Mouse (Mus musculus): ENCODE data around the gene H2afj. TPM values are rescaled to one million over a fixed set of nuclear protein-coding genes. Genes with fewer than 3 reads are reported as not detected.

Gene H2afj
- total RNA-seq, 2 experiments from 2014 or later: 55.2 to 67.5 TPM

DNA sequence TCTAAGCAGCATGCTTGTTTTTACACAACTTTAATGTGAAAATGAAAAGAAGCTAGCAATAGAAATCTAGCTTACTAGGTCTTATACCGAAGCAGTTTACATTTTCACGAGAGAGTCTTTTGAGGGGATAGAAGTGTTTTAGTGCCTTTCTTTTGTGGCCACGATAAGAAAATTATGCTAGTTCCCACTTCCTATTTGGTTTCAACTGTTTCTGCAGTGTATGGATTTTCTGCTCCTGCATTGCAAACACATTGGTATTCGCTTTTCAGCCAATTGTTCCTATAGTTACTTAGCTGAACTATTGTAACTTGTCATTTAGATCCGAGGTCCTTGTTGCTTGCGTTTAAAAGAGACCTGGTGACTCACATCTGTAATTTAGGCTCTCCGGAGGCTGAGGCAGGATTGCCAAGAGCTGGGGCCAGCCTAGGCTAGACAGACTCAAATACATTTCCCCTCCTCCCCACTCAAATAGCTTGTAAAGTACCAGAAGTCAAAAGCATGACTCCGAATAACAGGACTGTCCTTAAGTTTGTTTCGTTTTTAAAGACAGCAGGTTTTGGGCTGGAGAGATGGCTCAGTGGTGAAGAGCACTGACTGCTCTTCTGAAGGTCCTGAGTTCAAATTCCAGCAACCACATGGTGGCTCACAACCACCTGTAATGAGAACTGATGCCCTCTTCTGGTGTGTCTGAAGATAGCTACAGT is 3.2 kb upstream of the H2afj start:
- intact Hi-C loops (cut with DNase I): no loop called here
- DNase-seq (ENCODE audit: low spot score in 2 of 2): no peak

DNA sequence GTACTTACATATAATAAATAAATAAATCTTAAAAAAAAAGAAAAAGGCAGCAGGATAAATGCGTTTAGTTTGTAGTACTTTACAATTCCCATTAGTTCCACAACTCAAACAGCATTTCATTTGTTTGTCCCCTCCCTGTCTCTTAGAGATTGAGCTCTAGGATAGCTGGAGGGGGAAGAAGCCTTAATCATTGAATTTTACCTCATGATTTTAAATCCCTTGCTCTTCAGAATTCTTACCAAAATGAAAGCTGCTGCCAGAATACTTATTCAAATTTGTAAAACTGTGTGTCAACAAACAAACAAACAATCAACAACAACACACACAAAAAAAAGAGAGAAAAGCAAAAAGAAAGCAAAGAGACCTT is 2.7 kb upstream of the H2afj start:
- intact Hi-C loops (cut with DNase I): no loop called here
- DNase-seq (ENCODE audit: low spot score in 2 of 2): no peak

DNA sequence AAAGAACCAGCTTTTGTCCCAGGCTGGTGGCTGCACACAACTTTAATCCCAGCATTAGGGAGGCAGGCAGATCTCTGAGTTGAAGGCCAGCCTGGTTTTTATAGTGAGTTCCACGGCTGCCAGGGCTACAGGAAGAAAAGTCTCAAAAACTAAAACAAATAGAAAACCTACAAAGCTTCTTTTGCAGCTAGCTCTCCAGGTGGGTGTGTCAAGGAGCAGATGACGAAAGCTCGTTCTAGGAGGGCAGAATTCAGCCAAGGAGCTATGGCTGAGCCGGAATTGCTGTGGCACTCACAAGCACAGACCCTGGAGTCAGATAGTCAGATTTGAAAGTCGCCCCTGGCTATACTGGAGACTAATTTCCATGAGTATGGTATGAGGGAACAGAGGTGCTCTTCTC is 1.2 kb upstream of the H2afj start:
- intact Hi-C loops (cut with DNase I): loop anchor here (1.0 kb wide), 1 partner anchor 20 kb away; the partner anchor contains the start of gene BC049715
- no peak for DNase-seq (ENCODE audit: low spot score in 2 of 2)

DNA sequence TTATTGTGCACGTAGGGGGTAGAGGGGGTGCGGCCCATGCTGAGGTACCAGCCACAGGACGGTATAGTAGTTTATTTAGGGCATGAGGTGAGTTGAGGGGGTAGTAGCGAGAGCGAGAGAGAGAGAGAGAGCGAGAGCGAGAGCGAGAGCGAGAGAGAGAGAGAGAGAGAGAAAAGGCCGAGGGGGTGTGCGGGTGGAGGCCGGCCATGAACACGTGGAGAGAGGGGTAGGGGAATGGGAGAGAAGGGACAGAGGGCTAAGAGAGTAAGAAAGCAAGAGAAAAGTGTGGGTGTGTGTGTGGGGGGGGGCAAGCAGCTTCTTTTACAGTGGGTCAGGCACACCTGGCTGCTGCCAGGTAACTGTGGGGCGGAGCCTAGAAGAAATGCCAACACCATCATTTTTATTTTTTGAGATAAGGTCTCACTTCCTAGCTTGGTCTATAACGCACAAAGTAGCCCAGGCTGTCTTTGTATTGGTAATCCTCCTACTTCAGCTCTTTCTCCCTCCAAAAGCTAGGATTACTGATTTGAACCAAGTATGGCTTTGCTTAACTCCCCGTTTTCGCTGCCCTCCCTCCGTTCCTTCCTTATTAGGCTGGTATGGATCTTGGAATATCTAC is 540 bp upstream of the H2afj start:
- DNase-seq (ENCODE audit: low spot score in 2 of 2): no peak
- intact Hi-C loops (cut with DNase I): no loop called here

DNA sequence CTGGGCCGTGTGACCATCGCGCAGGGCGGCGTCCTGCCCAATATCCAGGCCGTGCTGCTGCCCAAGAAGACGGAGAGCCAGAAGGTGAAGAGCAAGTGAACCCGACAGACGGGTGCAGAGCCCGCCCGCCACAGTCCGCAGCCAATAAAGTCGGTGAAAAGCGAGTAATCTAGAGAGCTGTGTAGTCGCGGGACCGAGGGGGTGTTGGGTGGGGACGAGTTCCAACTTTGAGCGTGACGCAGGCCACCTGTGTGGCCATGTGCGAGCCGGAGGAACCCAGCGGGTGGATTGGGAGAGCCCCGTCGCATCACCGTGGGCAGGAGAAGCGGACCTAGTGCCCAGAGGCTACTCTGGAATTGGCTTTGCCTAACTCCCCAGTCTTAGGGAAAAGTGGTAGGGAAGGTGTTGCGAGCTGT is 595 bp downstream of the H2afj start:
- intact Hi-C loops (cut with DNase I): no loop called here
- DNase-seq (ENCODE audit: low spot score in 2 of 2): peak in 1 of 2 experiments; percentile 58

DNA sequence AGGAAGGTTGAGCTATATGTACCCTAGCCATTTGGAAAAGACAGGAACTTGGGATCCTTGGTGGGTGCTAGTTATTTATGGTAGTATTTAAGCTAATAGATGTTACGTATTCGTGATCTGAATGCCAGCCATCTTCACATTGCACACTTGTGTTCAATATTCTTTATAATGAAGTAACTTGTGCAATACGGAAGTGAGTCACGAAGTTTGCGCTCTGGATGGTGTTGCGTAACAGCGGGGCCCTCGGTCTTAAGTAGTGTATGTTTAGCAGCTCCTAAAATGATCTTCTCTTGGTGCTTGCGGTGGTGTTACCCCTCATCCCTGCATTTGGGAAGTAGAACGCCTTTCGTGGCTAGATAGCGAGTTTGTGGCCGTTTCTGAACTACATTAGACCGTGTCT is 1.0 kb downstream of the H2afj start:
- intact Hi-C loops (cut with DNase I): no loop called here
- DNase-seq (ENCODE audit: low spot score in 2 of 2): peak; percentile 23 to 47

DNA sequence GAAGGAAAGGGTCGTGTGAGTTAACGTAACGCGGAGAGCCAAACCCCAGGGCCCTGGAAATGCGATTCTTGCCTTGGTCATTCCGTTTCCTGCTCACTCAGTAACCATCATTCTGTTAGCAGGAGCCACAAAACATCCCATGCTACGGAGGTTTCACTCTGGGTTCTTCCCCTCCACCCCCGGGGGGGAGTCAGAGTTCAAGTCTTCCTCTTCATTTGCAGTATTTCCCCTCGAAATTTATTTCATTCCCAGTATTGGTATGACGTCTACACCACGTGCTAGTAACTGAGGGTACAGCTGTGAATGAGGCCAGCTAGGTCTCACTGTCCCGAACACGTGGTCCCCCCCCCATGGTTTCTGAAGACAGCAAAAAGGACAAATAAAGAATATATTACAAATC is 1.6 kb downstream of the H2afj start:
- DNase-seq (ENCODE audit: low spot score in 2 of 2): no peak
- intact Hi-C loops (cut with DNase I): no loop called here

DNA sequence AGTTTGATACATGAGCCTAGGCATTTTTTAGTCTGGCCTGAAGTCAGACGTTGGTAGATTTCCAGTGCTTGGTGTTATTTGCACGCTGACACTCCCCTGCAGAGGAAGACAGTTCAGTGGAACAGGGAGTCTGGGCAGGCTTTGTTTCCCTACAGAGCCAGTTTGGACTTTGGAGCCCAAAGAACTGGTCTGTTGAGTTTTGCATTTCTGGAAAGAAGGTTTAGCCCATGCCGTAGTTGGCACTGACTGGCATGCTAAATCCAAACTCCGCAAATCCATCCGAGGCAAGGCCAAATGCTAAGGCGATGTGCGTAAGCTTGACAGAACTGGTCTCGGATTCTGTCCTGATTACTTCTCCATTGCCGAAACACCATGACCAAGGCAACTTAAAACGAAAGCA is 3.2 kb downstream of the H2afj start:
- DNase-seq (ENCODE audit: low spot score in 2 of 2): no peak
- intact Hi-C loops (cut with DNase I): no loop called here

DNA sequence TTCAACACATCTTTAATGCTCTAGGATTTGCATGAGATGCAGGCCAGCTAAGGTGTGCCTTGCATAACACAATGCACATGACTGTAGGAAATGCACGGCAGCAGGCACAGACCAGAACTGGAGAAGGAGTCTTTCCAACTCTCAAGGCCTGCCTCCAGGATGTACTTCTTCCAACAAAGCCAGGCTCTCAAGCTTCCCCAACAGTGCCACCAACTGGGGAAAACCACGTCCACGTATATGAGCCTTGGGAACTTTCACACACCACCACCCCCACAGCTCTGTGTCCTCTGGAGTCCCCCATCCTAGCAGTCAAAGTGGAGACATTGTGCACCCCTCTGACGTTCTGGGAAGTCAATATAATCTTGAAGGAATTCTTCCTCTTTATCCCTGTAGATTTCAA is 5.1 kb downstream of the H2afj start:
- peak in 1 of 2 experiments; percentile 15 for DNase-seq (ENCODE audit: low spot score in 2 of 2)
- intact Hi-C loops (cut with DNase I): no loop called here

DNA sequence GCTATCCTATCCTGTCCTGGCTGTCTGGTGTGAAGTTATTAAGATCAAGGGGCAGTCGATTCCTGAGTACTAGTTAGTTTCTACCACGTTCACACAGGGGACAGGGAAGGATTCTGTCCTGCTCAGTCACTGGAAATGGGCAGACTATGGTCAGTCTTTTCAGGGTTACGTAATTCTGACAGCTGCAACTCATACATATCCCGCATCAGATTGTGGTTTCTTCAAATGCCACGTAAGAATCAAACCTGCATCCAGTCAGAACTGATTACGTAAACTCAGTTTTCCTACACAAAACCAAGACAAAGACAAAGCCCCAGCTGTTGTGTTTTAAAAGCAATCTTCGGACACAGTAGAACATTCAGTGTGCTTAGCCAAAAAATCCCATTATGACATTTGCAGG is 7.3 kb downstream of the H2afj start:
- intact Hi-C loops (cut with DNase I): no loop called here
- no peak for DNase-seq (ENCODE audit: low spot score in 2 of 2)

DNA sequence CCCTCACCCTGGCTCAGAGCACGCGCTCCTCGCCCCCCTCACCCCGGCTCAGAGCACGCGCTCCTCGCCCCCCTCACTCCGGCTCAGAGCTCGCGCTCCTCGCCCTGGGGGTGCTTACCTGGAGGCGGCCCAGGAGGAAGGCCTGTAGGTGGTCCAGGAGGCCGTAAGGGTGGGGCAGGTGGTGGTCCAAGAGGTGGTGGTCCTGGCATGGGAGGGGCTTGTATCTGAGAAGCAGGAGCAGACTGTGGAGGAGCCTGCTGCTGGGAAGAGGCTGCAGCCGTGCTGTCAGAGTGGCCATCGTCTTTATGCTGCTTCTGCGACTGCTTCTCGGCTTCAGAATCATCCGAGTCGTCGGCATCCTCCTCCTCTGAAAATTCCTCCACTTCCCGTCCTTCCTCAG is 8.8 kb downstream of the H2afj start:
- intact Hi-C loops (cut with DNase I): no loop called here
- DNase-seq (ENCODE audit: low spot score in 2 of 2): no peak

DNA sequence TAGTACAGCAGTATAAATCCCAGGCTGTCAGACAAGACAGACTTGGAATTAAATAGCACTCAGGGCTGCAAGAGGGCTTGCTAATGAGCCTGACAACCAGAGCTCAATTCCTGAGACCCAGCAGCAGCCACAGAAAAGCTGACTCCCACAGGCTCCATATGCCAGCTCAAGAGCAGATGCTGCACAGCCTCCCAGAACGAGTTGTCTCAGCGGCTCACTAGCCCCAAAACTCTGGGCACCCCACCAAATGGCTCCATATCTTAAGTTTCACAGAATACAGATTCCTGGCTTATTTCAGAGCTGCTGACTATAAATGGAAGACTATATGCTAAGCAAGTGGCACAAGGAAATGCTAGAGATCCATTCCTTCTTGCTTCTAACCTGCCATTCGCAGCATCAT is 9.5 kb downstream of the H2afj start:
- intact Hi-C loops (cut with DNase I): no loop called here
- peak; percentile 88 to 90 for DNase-seq (ENCODE audit: low spot score in 2 of 2)

DNA sequence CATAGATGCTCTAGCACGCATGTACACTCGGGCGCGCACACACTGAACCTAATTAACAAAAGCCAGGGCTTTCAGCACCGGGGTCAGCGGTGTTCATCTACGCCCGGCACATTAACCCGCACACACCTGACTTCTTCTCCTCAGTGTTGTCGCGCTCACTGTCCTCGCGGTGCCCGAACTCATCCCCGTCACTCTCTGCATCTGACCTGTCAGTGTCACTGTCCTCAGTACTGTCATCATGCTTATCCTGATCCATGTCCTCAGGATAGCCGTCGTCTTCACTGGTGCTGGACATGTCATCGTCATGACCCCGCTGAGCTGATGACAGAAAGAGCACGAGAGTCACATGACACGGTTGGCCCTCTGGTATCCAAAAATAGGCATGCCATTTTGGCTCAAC is 12.3 kb downstream of the H2afj start:
- DNase-seq (ENCODE audit: low spot score in 2 of 2): no peak
- intact Hi-C loops (cut with DNase I): no loop called here

DNA sequence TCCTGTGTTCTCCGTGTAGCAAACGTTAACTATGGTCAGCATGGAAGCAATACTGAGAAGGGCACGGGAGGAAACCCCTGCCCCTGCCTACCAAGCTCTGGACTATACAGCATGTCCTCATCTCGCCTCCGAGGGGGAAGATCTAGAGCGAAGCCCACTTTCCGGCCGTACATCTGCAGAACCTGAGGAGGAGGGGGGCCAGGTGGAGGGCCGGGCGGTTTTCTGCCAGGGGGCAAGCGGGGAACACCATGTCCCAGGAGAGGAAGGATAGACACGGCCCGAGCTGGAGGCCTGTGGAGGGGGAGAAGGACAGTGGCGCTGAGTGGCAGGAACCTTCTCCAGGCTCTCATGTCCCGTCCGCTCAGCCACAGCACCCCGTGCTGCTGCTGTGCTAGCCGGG is 13.0 kb downstream of the H2afj start:
- intact Hi-C loops (cut with DNase I): no loop called here
- DNase-seq (ENCODE audit: low spot score in 2 of 2): no peak

DNA sequence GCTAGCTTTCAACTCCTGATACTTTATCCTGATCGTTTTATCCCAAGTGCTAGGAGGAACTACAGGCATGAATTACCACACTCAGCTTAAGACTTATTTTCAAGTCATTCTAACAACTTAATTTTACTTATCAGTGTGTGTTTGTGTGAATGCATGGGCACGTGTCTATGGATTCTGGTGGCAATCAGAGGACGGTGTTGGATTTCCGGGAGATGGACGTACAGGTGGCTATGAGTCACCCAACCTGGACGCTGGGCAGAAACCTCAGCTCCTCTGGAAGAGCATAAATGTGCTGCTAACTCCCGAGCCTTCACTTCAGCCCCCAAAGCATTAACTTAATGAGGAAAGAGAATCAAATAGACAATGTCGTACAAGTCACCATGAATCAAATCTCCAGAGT is 16.9 kb downstream of the H2afj start:
- DNase-seq (ENCODE audit: low spot score in 2 of 2): no peak
- intact Hi-C loops (cut with DNase I): no loop called here

DNA sequence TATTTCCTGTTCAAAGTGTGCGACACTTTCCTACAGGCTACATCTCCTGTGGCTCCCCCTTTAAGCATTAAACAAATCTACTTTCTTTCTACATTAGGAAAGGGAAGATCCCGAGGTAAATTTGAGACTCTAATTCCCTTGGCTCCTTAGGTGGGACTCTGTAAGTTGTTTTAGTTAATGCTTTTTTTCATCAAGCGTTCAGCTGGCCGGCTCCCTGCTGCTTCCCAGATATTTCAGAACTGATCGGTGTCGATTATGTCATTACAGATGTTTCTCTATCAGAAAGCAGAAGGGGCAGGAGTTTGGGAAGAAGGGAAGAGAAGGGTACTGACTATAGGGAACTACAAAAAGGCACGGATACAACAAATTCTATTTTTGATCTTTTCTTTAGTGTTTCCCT is 19.1 kb downstream of the H2afj start:
- intact Hi-C loops (cut with DNase I): loop anchor here (1.0 kb wide), 1 partner anchor 21 kb away; no protein-coding TSS in a partner anchor
- DNase-seq (ENCODE audit: low spot score in 2 of 2): no peak

DNA sequence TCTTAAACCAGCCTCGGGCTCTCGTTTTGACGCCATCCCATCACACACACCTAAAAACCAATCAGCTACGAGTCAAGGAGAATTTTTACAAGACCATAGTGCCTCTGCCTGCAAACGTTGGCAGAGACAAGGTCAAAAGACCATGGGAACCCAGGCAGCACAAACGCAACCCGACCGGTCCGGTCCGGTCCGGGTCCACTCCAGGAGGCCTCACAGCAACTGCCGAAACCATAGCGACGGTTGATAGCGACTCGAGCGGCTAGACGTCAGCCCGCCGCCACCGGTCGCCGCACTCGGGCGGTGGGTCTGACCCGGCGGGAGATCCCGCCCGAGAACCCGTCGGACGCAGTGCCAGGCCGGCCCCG is 19.5 kb downstream of the H2afj start, which contains the start of gene BC049715:
BC049715 (plus strand) TSS at position 111 of the 365 bp plus-strand sequence.
- DNase-seq (ENCODE audit: low spot score in 2 of 2): no peak
- intact Hi-C loops (cut with DNase I): loop anchor here (1.0 kb wide), 1 partner anchor 21 kb away; no protein-coding TSS in a partner anchor

DNA sequence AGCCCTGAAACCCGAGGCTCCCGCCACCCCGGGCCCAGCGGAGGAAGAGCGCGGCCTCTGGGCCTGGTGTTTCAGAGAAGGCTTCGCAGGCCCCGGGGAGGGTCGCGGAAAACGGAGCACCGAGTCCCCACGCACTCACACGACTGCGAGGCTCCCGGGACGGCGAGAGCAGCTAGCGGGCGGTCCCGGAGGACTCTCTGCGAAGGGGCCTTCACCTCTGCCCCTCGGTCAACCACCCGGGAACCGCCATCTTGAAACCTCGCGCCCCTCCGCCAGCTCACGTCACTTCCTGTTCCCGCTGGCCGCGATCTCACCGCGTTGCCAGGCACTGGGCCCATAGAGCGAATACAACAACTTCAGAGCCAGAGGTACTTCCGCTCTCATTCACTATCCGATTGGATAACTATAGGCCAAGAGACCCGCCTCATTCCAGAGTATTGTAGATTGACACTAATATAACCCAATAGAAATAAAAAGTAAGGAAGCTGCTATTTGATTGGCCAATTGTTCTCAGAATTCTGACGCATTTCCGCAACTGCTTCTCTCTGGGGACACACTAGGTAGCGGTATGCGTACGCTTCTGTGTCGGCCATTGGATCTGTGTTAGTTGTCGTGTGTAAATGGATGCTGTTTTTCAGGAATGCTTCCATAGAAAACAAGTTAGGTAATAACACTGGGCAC is 20.0 kb downstream of the H2afj start, which contains the start of gene Wbp11:
Wbp11 (minus strand) TSS at position 353 of the 681 bp plus-strand sequence.
- peak; percentile 95 for DNase-seq (ENCODE audit: low spot score in 2 of 2)
- intact Hi-C loops (cut with DNase I): loop anchor here (1.0 kb wide), 1 partner anchor 22 kb away; no protein-coding TSS in a partner anchor

DNA sequence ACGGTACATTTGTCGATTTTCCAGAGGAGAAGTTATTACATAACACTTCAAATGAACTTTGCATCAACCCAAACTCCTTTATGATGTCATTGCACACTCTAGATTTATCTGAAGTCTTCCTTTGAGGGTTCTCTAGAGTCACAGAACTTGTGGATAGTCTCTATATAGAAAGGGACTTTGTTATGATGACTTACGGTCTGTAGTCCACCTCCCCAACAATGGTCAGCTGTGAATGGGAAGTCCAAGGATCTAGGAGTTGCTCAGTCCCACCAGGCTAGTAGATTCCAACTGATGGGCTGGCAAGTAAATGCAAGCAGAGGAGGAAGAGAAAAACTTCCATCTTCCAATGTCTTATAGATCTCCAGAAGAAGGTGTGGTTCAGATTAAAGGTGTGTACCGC is 20.6 kb downstream of the H2afj start:
- no peak for DNase-seq (ENCODE audit: low spot score in 2 of 2)
- intact Hi-C loops (cut with DNase I): no loop called here

DNA sequence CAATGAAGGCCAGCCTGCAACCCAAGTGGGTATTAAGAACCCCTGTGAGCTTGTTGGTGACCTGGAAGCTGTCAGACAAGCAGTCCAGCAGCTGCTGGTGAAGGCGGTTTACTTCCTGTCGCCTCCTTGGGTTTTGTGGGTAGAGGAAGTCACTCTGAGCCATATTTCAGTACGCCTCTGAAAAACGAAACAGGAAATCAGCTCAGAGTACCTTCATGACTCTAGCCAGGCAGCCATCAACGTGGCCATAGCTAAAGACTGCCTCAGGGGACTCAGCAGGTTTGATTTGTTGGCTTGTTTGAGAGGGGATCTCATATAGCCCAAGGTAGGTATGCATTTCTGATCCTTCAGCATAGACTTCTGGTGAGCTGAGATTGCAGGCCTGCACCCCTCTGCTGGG is 23.7 kb downstream of the H2afj start:
- no peak for DNase-seq (ENCODE audit: low spot score in 2 of 2)
- intact Hi-C loops (cut with DNase I): no loop called here

DNA sequence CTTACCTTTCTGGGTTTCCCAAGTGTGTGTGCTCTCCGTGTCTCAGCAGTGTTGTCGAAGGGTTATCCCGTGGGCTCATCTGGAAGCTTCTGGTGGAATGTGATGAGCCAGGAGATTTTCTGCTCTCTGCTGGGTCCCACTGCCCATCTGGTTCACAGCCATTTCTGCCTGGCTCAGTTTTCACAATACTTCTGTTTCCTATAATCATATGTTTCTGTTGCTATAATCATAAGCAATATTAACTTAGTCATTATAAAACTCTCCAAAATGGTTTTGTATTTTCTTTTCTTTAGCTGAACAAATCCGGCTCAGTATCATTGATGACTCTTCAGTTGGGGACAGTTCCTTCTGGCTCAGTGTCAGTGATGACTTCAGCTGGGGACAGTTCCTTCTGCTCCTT is 27.3 kb downstream of the H2afj start, which contains the start of gene Smco3:
Smco3 (minus strand) TSS at position 101 of the 400 bp plus-strand sequence.
- DNase-seq (ENCODE audit: low spot score in 2 of 2): no peak
- intact Hi-C loops (cut with DNase I): no loop called here

Measured in left cerebral cortex, postnatal 36 days (tissue).